Mouse (Mus musculus): Measurements from ENCODE around the gene Morf4l2. TPM values are rescaled to one million over a fixed set of nuclear protein-coding genes. Genes with fewer than 3 reads are reported as not detected.
"Not testable (repeated sequence)": the region's sequence is repeated elsewhere in the genome, so short reads cannot be mapped to it uniquely, and the experiment has no call there.

Morf4l2 gene
- total and polyA plus RNA-seq, 2 experiments from 2014 or later, result 250 to 527 TPM

DNA sequence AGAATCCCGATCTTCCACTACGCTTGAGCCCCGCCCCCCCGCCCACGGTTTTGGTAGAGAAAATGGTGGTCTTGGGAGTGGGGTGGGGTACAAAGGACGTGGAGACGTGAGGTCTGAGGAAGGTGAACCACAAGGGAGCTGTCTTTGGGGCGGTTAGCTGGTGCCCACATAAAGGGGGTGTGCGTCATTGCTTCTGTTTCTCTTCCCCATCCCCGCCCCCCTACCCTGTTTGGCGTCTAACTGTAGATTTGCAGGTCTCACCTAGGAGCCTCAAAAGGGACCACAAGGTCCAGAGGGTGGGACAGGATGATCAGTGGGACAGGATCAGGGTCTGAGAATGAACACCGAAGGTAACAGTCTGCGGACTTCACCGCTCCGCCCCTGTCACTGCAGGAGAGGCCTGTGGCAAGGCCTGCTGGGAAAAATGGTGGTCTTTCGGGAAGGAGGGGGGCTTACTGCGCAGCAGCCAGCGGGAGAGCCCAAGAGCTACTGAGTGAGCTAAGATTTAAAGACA lies 35.3 kb downstream of the Morf4l2 start:
- Histone ChIP-seq H3K4me2 (ENCODE audit: low read depth, low read length) (peak overlapping the region; percentile 61), H3K4me3 (ENCODE audit: low read length) (peak overlapping the region; percentile 44), H3K9me3 (ENCODE audit: low read length) (no peaks in the 10 kb centered on the region), H3K27ac (peak overlapping the region; percentile 86), H3K36me3 (ENCODE audit: insufficient read depth, low read length) (no peaks in the 10 kb centered on the region), H3K27me3 (ENCODE audit: insufficient read depth, low read length) (no peaks in the 10 kb centered on the region), H3K4me1 (ENCODE audit: insufficient read depth, low read length) (no peaks in the 10 kb centered on the region), H3K9ac (replicated peaks; ENCODE audit: low read length) (peak overlapping the region; percentile 64)
- TF ChIP-seq CTCF (IDR thresholded peaks at IDR 0.05; ENCODE audit: low read depth), result no peak
- 21% methylated on average over 18 of the region's 18 CpGs for WGBS
- ATAC-seq, result peak; percentile 89
- peak; percentile 77 for DNase-seq (ENCODE audit: low spot score)

DNA sequence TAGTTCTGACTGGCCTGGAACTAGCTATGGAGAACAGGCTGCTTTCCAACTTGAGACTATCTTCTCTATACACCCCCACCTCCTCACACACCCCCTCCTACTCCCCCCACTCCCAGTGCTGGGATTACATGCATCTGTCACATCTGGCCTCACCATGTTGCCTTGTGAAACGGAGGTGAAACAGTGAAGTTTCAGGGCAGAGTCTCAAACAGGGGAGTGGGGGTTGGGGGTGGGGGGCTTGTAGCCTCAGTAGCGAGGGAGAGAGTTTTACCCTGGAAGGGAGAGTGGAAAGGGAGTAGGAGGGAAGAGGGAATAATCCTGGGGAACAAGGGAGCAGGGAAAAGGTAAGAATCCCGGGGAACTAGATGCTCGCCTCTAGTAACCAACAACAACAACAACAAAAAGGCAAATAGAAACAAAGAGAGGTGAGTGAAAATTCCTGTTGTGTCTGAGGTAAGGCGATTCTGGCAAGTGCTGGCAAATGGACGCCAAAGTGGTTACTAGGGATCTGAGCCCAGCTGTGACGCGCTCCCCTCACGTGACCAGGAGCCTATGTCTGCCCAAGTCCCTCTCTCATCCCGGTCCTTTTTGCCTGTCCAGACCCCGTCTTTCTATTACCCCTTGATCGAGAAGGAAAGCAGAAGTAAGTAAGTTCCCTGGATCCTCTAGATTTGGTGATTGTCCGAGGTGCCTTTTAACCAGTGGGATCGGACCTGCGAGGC lies 35.9 kb downstream of the Morf4l2 start, which contains the start of gene Tceal1:
Gene Tceal1, plus strand, starts transcription at position 537 of the 722 bp plus-strand sequence.
- peak; percentile 84 for DNase-seq (ENCODE audit: low spot score)
- 22% methylated on average over 15 of the region's 15 CpGs for WGBS

GRCm38 (mm10) chrX:136693196-136693595 lies 50.3 kb downstream of the Morf4l2 start:
- peak; percentile 47; the same call in 1 of the 2 replicates for ATAC-seq

More for the DNA sequence above, 35.9 kb downstream of the Morf4l2 start, which contains the start of gene Tceal1:
- ATAC-seq, result peak; percentile 95
- H3K4me1 ChIP-seq (ENCODE audit: insufficient read depth, low read length), result no peaks in the 10 kb centered on the region
- no peaks in the 10 kb centered on the region for H3K9me3 ChIP-seq (ENCODE audit: low read length)
- peak within 1 kb of the TSS; percentile 64 for H3K9ac ChIP-seq (replicated peaks; ENCODE audit: low read length)
- no peak for TF ChIP-seq CTCF (IDR thresholded peaks at IDR 0.05; ENCODE audit: low read depth)
- H3K27me3 ChIP-seq (ENCODE audit: insufficient read depth, low read length), result no peaks in the 10 kb centered on the region
- H3K27ac ChIP-seq, result peak within 1 kb of the TSS; percentile 86
- H3K4me2 ChIP-seq (ENCODE audit: low read depth, low read length), result peak within 1 kb of the TSS; percentile 61
- no peaks in the 10 kb centered on the region for H3K36me3 ChIP-seq (ENCODE audit: insufficient read depth, low read length)
- peak within 1 kb of the TSS; percentile 44 for H3K4me3 ChIP-seq (ENCODE audit: low read length)

GRCm38 (mm10) chrX:136692294-136692675 lies 51.2 kb downstream of the Morf4l2 start:
- DNase-seq (ENCODE audit: low spot score), result no peak
- H3K9ac ChIP-seq (replicated peaks; ENCODE audit: low read length), result no peak overlapping the region
- TF ChIP-seq CTCF (IDR thresholded peaks at IDR 0.05; ENCODE audit: low read depth), result no peak

More at GRCm38 (mm10) chrX:136693196-136693595, 50.3 kb downstream of the Morf4l2 start:
- DNase-seq (ENCODE audit: low spot score), result no peak
- H3K27me3 ChIP-seq (ENCODE audit: insufficient read depth, low read length), result no peaks in the 10 kb centered on the region
- H3K4me3 ChIP-seq (ENCODE audit: low read length), result no peak overlapping the region
- WGBS, result 70% methylated on average over 5 of the region's 5 CpGs
- no peak overlapping the region; the same call in 1 of the 2 replicates for H3K27ac ChIP-seq
- H3K9me3 ChIP-seq (ENCODE audit: low read length), result no peaks in the 10 kb centered on the region
- no peaks in the 10 kb centered on the region for H3K36me3 ChIP-seq (ENCODE audit: insufficient read depth, low read length)
- no peak overlapping the region for H3K4me2 ChIP-seq (ENCODE audit: low read depth, low read length)
- no peaks in the 10 kb centered on the region for H3K4me1 ChIP-seq (ENCODE audit: insufficient read depth, low read length)
- no peak for TF ChIP-seq CTCF (IDR thresholded peaks at IDR 0.05; ENCODE audit: low read depth)
- no peak overlapping the region for H3K9ac ChIP-seq (replicated peaks; ENCODE audit: low read length)

GRCm38 (mm10) chrX:136691606-136692293 lies 51.7 kb downstream of the Morf4l2 start:
- ATAC-seq, result peak; percentile 94
- not testable (repeated sequence) for H3K9ac ChIP-seq (replicated peaks; ENCODE audit: low read length); H3K36me3 ChIP-seq (ENCODE audit: insufficient read depth, low read length); H3K4me2 ChIP-seq (ENCODE audit: low read depth, low read length); H3K27me3 ChIP-seq (ENCODE audit: insufficient read depth, low read length); H3K4me3 ChIP-seq (ENCODE audit: low read length); H3K4me1 ChIP-seq (ENCODE audit: insufficient read depth, low read length); H3K9me3 ChIP-seq (ENCODE audit: low read length); DNase-seq (ENCODE audit: low spot score)
- H3K27ac ChIP-seq, result peak overlapping the region; percentile 36; the same call in 1 of the 2 replicates
- 32% methylated on average over 3 of the region's 3 CpGs for WGBS

More at GRCm38 (mm10) chrX:136692294-136692675, 51.2 kb downstream of the Morf4l2 start:
- Histone ChIP-seq H3K27ac (no peak overlapping the region), H3K4me3 (ENCODE audit: low read length) (no peak overlapping the region), H3K4me2 (ENCODE audit: low read depth, low read length) (no peak overlapping the region), H3K4me1 (ENCODE audit: insufficient read depth, low read length) (no peaks in the 10 kb centered on the region), H3K9me3 (ENCODE audit: low read length) (no peaks in the 10 kb centered on the region), H3K36me3 (ENCODE audit: insufficient read depth, low read length) (no peaks in the 10 kb centered on the region), H3K27me3 (ENCODE audit: insufficient read depth, low read length) (no peaks in the 10 kb centered on the region)
- 0 out of 2 replicates have a peak, but pooled peaks have one; percentile 11 for ATAC-seq
- 57% methylated on average over 4 of the region's 4 CpGs for whole genome bisulfite sequencing

Other genes with a start within 250 kb of the Morf4l2 start
- not detected in 2 replicates for gene Kir3dl1, start 225.7 kb downstream of the Morf4l2 start, total RNA-seq (2014; rRNA removed)
- gene Kir3dl1, start 225.7 kb downstream of the Morf4l2 start, polyA plus RNA-seq (2015; fragmentation: Nextera tagmentation; extraction: Ambion mirVana), result not detected in 2 replicates
- gene Kir3dl2, start 199.6 kb downstream of the Morf4l2 start, total RNA-seq (2014; rRNA removed), result 0.29 TPM in 1 of 2 replicates, not detected in the other
- 0.24 and 0.26 TPM in 2 replicates for gene Kir3dl2, start 199.6 kb downstream of the Morf4l2 start, polyA plus RNA-seq (2015; fragmentation: Nextera tagmentation; extraction: Ambion mirVana)
- gene Tceal3, start 152.8 kb downstream of the Morf4l2 start, total RNA-seq (2014; rRNA removed), result 10.2 and 15.4 TPM in 2 replicates
- gene Tceal3, start 152.8 kb downstream of the Morf4l2 start, polyA plus RNA-seq (2015; fragmentation: Nextera tagmentation; extraction: Ambion mirVana), result 97.8 and 102 TPM in 2 replicates
- gene Tceal1, start 35.7 kb downstream of the Morf4l2 start, total RNA-seq (2014; rRNA removed), result 10.6 and 12.3 TPM in 2 replicates
- 22.5 and 26.8 TPM in 2 replicates for gene Tceal1, start 35.7 kb downstream of the Morf4l2 start, polyA plus RNA-seq (2015; fragmentation: Nextera tagmentation; extraction: Ambion mirVana)
- gene Glra4, start 36.5 kb upstream of the Morf4l2 start, total RNA-seq (2014; rRNA removed), result not detected in 2 replicates
- gene Glra4, start 36.5 kb upstream of the Morf4l2 start, polyA plus RNA-seq (2015; fragmentation: Nextera tagmentation; extraction: Ambion mirVana), result 0.11 TPM in 1 of 2 replicates, not detected in the other
- gene Plp1, start 79.0 kb upstream of the Morf4l2 start, total RNA-seq (2014; rRNA removed), result 54.3 and 64.8 TPM in 2 replicates
- gene Plp1, start 79.0 kb upstream of the Morf4l2 start, polyA plus RNA-seq (2015; fragmentation: Nextera tagmentation; extraction: Ambion mirVana), result 46.2 and 67.2 TPM in 2 replicates
- 19.9 and 24.9 TPM in 2 replicates for gene Rab9b, start 125.1 kb upstream of the Morf4l2 start, total RNA-seq (2014; rRNA removed)
- gene Rab9b, start 125.1 kb upstream of the Morf4l2 start, polyA plus RNA-seq (2015; fragmentation: Nextera tagmentation; extraction: Ambion mirVana), result 13.3 and 17.3 TPM in 2 replicates
- not detected in 2 replicates for gene H2bfm, start 183.6 kb upstream of the Morf4l2 start, total RNA-seq (2014; rRNA removed)
- not detected in 2 replicates for gene H2bfm, start 183.6 kb upstream of the Morf4l2 start, polyA plus RNA-seq (2015; fragmentation: Nextera tagmentation; extraction: Ambion mirVana)
- 1.0 and 6.3 TPM in 2 replicates for gene Tmsb15b2, start 231.8 kb upstream of the Morf4l2 start, total RNA-seq (2014; rRNA removed)
- gene Tmsb15b2, start 231.8 kb upstream of the Morf4l2 start, polyA plus RNA-seq (2015; fragmentation: Nextera tagmentation; extraction: Ambion mirVana), result 74.9 and 82.2 TPM in 2 replicates
- 1.7 and 4.2 TPM in 2 replicates for gene Tmsb15l, start 233.2 kb upstream of the Morf4l2 start, total RNA-seq (2014; rRNA removed)
- gene Tmsb15l, start 233.2 kb upstream of the Morf4l2 start, polyA plus RNA-seq (2015; fragmentation: Nextera tagmentation; extraction: Ambion mirVana), result 8.8 and 9.1 TPM in 2 replicates
- 0.68 and 19.2 TPM in 2 replicates for gene Tmsb15b1, start 233.2 kb upstream of the Morf4l2 start, total RNA-seq (2014; rRNA removed)
- gene Tmsb15b1, start 233.2 kb upstream of the Morf4l2 start, polyA plus RNA-seq (2015; fragmentation: Nextera tagmentation; extraction: Ambion mirVana), result 39.0 and 43.7 TPM in 2 replicates
- 151 and 166 TPM in 2 replicates for gene Zcchc18, start 249.5 kb upstream of the Morf4l2 start, total RNA-seq (2014; rRNA removed)
- 495 and 508 TPM in 2 replicates for gene Zcchc18, start 249.5 kb upstream of the Morf4l2 start, polyA plus RNA-seq (2015; fragmentation: Nextera tagmentation; extraction: Ambion mirVana)